Mouse (Mus musculus) T-helper 17 cell (primary cell): ENCODE results near the gene Tsr2.

Source experiments
- in situ Hi-C, 2 experiments: fragments of 300-600 bp; cut with MboI, MseI; formaldehyde crosslinking; loops; 1 replicate in 1 of 2; 2 replicates in 1 of 2; pipeline ENCODE4 v1.15.1; 2025; ENCODE audit warnings: high pct_unique_total_duplicates in 2 of 2

Gene Tsr2

GRCm38 (mm10) chrX:151046777-151047430, 49.4 kb downstream of the Tsr2 start:
- in situ Hi-C loops = no loop called here

DNA sequence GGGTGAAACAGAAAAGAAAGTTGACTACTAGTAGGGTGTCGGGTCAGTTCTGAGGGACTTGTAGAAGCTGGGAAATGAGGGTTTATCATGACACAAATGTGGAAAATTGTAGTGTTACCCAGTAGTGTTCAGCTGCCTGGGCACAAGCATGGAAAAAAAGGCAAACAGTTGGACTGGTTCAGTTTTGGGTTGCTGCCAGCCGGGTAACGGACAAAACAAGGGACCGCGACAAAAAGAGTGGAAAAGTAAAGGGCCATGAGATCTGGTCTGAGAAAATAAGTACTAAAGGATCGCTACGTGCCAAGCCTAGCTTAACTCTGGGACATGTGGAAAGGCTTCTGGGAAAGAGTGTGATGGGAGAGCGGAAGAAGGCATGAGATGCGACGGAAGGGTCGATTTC, 50.0 kb downstream of the Tsr2 start:
- in situ Hi-C loops = no loop called here

GRCm38 (mm10) chrX:151045850-151046249, 50.5 kb downstream of the Tsr2 start, which contains the start of gene Fgd1:
TSS of gene Fgd1 (plus strand) at chrX:151046150.
- in situ Hi-C loops = no loop called here

DNA sequence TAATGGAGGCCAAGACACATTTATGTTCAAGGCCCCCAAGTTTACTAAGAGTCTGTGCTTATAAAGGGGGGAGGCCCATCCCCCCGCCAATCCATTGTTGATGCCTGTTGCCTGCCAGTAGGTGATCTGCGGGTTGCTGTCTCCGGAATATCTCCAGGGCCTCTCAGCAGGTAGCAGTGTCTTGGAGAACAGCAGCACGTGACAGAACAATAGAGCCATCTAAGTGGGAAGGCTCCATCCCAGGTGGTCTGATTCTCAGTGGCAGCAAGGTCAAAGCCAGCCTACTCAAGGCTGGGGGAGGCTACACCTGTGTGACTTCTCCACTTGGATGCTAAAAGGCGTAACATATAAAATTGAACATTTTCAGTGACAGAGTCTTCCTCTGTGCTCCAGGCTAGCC, 55.1 kb downstream of the Tsr2 start:
- in situ Hi-C loops = no loop called here
